Mouse (Mus musculus) ES-E14 (cell line): ENCODE results near the gene Fer. TPM values are rescaled to one million over a fixed set of nuclear protein-coding genes. Genes with fewer than 3 reads are reported as not detected.

ENCODE experiments used
- DNase-seq: peaks from one replicate; pipeline ENCODE4 v3.0.0-alpha.2; 2013; ENCODE audit warnings: low read depth, low spot score
- H3K27ac ChIP-seq: 2 replicates; pipeline ENCODE4 v1.5.1; 2012; ENCODE audit warnings: low read depth, mild to moderate bottlenecking, low read length, moderate library complexity, mixed read lengths; ENCODE audit not compliant: poor library complexity, insufficient read depth, severe bottlenecking
- H3K36me3 ChIP-seq: 2 replicates; pipeline ENCODE4 v1.6.1; 2012; ENCODE audit warnings: mild to moderate bottlenecking, low read length, moderate library complexity, mixed read lengths; ENCODE audit not compliant: control insufficient read depth, poor library complexity, insufficient read depth, severe bottlenecking
- H3K4me1 ChIP-seq, 2 experiments: fragments of 150-350 bp in 1 of 2; sonication (generic) in 1 of 2; 2 replicates each; pipeline ENCODE4 v1.6.1; 2012; ENCODE audit warnings: low read length in 2 of 2, mild to moderate bottlenecking in 1 of 2, mixed read lengths in 1 of 2; ENCODE audit not compliant: control insufficient read depth in 2 of 2, insufficient read depth in 2 of 2, poor library complexity in 1 of 2
- H3K4me3 ChIP-seq, 2 experiments: fragments of 150-350 bp in 1 of 2; sonication (generic) in 1 of 2; 2 replicates each; pipeline ENCODE4 v1.5.1; 2012; ENCODE audit warnings: low read length in 2 of 2, low read depth in 1 of 2, mild to moderate bottlenecking in 1 of 2, mixed read lengths in 1 of 2; ENCODE audit not compliant: insufficient read depth in 1 of 2, poor library complexity in 1 of 2, severe bottlenecking in 1 of 2
- H3K9ac ChIP-seq: 2 replicates; pipeline ENCODE4 v1.6.1; 2012; ENCODE audit warnings: low read depth, mild to moderate bottlenecking, low read length, mixed read lengths; ENCODE audit not compliant: poor library complexity, insufficient read depth, severe bottlenecking
- H3K9me3 ChIP-seq: fragments of 150-350 bp; sonication (generic); 2 replicates; pipeline ENCODE4 v1.6.1; 2012; ENCODE audit warnings: low read depth, mild to moderate bottlenecking, low read length; ENCODE audit not compliant: control insufficient read depth, insufficient read depth
- CHD2 ChIP-seq: IDR thresholded peaks from 2 replicates; pipeline ENCODE4 v1.6.1; 2014; ENCODE audit warnings: mild to moderate bottlenecking, low read depth, low read length, inconsistent platforms
- HCFC1 ChIP-seq: IDR thresholded peaks from 2 replicates; pipeline ENCODE4 v1.6.1; 2012; ENCODE audit warnings: low read length, inconsistent platforms, borderline replicate concordance; ENCODE audit not compliant: insufficient read depth
- MAFK ChIP-seq: IDR thresholded peaks from 2 replicates; pipeline ENCODE4 v1.6.1; 2014; ENCODE audit warnings: mild to moderate bottlenecking, low read depth, low read length, inconsistent platforms; ENCODE audit not compliant: insufficient read depth
- ZC3H11A ChIP-seq: IDR thresholded peaks from 2 replicates; pipeline ENCODE4 v1.6.1; 2012; ENCODE audit warnings: low read depth, mild to moderate bottlenecking, inconsistent platforms, low read length, borderline replicate concordance
- ZNF384 ChIP-seq: IDR thresholded peaks from 2 replicates; pipeline ENCODE4 v1.6.1; 2012; ENCODE audit warnings: low read depth, low read length, inconsistent platforms
- in situ Hi-C, 2 experiments: fragments of 600-800 bp; cut with MboI; formaldehyde crosslinking; loops; one replicate each; pipeline ENCODE4 v1.15.1; 2025; ENCODE audit warnings: low sequenced_read_pairs in 2 of 2, inconsistent platforms in 1 of 2; ENCODE audit not compliant: unreplicated experiment in 2 of 2
- total RNA-seq: library from RNA; depleted of rRNA; stranded (reverse); fragments of 300-350 nt; gene quantifications from 2 replicates; pipeline ENCODE4 v1.2.3, GENCODE M21; 2012

Fer gene
- total RNA-seq, 1 experiment: 14.2 TPM

DNA sequence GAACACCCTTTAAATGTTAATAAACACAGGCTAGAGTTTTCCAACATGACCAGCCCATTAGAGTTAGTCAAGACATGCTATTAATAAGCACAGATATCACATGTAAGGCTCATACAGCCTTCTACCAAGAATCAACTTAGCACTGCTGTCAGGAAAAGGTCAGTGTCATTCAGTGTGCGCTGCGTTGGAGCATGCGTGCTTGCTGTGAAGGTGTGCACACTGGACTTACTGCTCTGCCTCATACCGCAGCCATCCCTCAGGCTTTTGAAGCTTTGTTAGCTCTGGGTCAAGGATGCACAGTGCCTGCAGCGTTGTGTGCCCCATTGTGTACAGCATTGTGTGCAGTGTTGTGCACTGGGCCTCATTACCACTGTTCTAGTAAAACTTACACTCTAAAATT is 250.8 kb downstream of the Fer start:
- Histone ChIP-seq H3K4me3 (no peak overlapping the region), H3K36me3 (no peaks in the 10 kb centered on the region), H3K27ac (no peak overlapping the region), H3K9me3 (no peaks in the 10 kb centered on the region), H3K4me1 (no peaks in the 10 kb centered on the region), H3K9ac (no peak overlapping the region)
- DNase-seq: no peak
- TF ChIP-seq ZNF384: no peak
- in situ Hi-C loops: no loop called here

DNA sequence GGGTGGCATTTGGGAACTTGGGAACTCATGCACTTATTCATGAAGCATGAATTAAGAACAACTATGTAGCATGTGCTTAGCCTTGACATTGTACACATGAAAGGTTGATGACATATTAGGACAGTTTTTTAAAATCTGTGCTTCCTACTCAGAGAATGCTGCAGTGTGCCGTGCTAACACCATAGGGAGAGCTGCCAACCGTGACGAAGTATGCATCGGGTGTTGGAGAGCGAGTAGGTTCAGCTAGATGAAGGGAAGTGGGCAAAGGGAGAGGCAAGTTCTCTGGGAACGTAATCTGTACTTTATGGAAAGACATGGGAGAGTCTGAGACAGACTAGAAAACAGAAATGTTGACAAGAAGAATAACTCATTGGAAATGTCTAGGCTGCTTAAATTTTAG is 253.9 kb downstream of the Fer start:
- H3K4me1 ChIP-seq: no peaks in the 10 kb centered on the region
- no peak for DNase-seq
- no peaks in the 10 kb centered on the region for H3K36me3 ChIP-seq
- no peak for TF ChIP-seq HCFC1
- TF ChIP-seq MAFK: no peak
- no peak for TF ChIP-seq ZC3H11A
- no peak for TF ChIP-seq ZNF384
- TF ChIP-seq CHD2: no peak
- H3K4me3 ChIP-seq: no peak overlapping the region
- H3K9me3 ChIP-seq: no peaks in the 10 kb centered on the region
- H3K27ac ChIP-seq: no peak overlapping the region
- in situ Hi-C loops: no loop called here
- H3K9ac ChIP-seq: no peak overlapping the region

DNA sequence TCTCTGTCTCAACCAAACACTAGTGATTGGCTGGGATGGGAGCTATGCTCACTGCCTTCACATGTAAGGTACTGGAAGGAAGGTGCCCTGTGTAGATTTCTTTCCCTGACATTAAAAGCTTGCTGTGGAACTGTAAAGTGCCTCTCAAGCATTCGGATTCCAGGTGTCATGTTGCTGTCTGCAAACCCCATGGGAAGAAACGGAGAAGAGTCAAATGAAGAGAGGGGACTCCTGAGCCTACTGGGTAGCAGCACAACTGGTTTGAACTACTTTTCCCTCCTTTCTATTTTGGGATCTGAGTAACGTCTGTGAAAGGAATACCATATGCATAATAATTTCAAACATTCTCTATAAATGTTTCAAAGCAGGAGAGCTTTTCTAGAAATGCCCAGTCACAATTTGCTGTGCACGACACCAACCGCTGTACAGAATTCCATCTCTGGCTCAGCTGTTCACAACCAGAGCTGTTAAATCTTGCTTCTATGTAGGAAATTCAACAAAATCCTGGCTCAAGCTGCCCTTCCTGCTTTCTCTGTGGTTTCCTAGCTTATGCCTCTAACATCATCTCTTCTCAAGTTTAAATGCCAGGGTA is 256.9 kb downstream of the Fer start:
- H3K9me3 ChIP-seq: no peaks in the 10 kb centered on the region
- in situ Hi-C loops: no loop called here
- TF ChIP-seq MAFK (no peak), HCFC1 (no peak), CHD2 (no peak), ZC3H11A (no peak), ZNF384 (no peak)
- no peak overlapping the region for H3K27ac ChIP-seq
- H3K9ac ChIP-seq: no peak overlapping the region
- DNase-seq: no peak
- H3K36me3 ChIP-seq: no peaks in the 10 kb centered on the region
- H3K4me3 ChIP-seq: no peak overlapping the region
- no peaks in the 10 kb centered on the region for H3K4me1 ChIP-seq

DNA sequence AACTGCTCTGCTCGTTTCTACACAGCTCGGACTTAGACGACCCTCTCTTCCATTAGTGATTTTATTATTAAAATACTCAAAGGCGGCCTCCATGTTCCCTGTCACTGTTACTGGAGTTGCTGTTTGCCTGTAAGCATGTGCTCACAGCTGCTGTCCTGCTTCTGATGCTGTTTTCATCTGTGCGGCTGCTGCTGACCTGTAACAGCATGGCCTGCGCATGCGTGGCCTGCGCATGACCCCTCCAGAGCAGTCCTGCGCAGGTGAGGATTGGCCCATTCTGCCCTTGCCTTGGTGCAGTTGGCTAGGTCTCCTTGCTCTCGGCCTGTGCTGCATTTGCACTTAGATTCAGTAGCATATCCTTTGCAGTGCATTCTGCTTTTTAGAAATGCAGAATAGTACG is 259.7 kb downstream of the Fer start:
- H3K9me3 ChIP-seq: no peaks in the 10 kb centered on the region
- in situ Hi-C loops: no loop called here
- H3K9ac ChIP-seq: no peak overlapping the region
- no peaks in the 10 kb centered on the region for H3K36me3 ChIP-seq
- TF ChIP-seq CHD2 (no peak), ZC3H11A (no peak), HCFC1 (no peak)
- H3K4me1 ChIP-seq: no peaks in the 10 kb centered on the region
- H3K27ac ChIP-seq: no peak overlapping the region
- H3K4me3 ChIP-seq: no peak overlapping the region
- DNase-seq: no peak

DNA sequence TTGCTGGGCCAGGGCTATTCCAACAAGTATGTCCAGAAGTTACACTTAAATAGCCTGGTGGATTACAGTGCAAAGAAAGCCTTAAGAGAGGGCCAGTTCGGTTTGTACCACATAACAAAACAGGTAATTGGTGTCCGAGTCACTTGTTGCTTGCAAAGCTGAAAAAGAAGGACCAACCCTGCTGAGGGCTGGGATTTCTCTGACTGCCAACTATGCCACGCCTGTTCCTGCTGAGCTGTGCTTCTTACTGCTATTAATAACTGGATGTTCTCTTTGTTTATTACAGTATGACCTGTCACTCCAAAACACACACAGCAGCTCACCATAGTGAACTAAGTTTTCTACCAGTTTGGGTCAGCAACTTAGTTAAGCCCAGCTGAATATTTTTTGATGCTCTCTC is 260.9 kb downstream of the Fer start:
- Histone ChIP-seq H3K9ac (no peak overlapping the region), H3K4me3 (no peak overlapping the region), H3K27ac (no peak overlapping the region), H3K4me1 (no peaks in the 10 kb centered on the region), H3K9me3 (no peaks in the 10 kb centered on the region), H3K36me3 (no peaks in the 10 kb centered on the region)
- DNase-seq: no peak
- in situ Hi-C loops: no loop called here
- no peak for TF ChIP-seq ZC3H11A
- TF ChIP-seq MAFK: no peak
- no peak for TF ChIP-seq HCFC1
- no peak for TF ChIP-seq ZNF384
- TF ChIP-seq CHD2: no peak
